In genomic region chr7:19279581-19280114, GRCm38 (mm10) we compare ENCODE assay signal across 10 mouse cellular contexts. TPM values are rescaled to one million over a fixed set of nuclear protein-coding genes. Genes with fewer than 3 reads are reported as not detected.
DNase-seq lines count a peak whose midpoint lies in the region; ATAC-seq and TF ChIP-seq lines count a peak whose summit lies in the region.
"Had no signal": no experiment of that assay in that cellular context is flagged by ENCODE, and none has a peak within 500 bp of the region (broad histone marks: within the 10 kb centered on the region; RNA-seq: fewer than 3 reads in every experiment).

Ppm1n (minus strand) TSS chr7:19280064.

- H3K4me1 ChIP-seq in kidney, embryonic 14.5 days (ENCODE audit: control insufficient read depth, insufficient read depth, low read length): peaks cover 9% of the 10 kb centered on the region; the same call in 1 of the 2 replicates
- H3K4me1 ChIP-seq in embryonic facial prominence, embryonic 10.5 days: peaks cover 28% of the 10 kb centered on the region
- H3K4me1 ChIP-seq in intestine, postnatal 0 days (replicated peaks; ENCODE audit: control insufficient read depth, insufficient read depth, low read length): no peaks in the 10 kb centered on the region; the same call in 1 of the 2 replicates
- H3K4me1 ChIP-seq in neural tube, embryonic 13.5 days (replicated peaks): peaks cover 27% of the 10 kb centered on the region

- no peak for ATAC-seq in kidney, embryonic 14.5 days (ENCODE audit: low FRiP score, low TSS enrichment)
- ATAC-seq in intestine, postnatal 0 days: no peak
- no peak for ATAC-seq in neural tube, embryonic 13.5 days (ENCODE audit: low read depth)
- ATAC-seq: Patski had no signal

- H3K4me3 ChIP-seq in kidney, embryonic 14.5 days (ENCODE audit: low read length): peak within 1 kb of the TSS; percentile 29
- H3K4me3 ChIP-seq in embryonic facial prominence, embryonic 10.5 days: peak within 1 kb of the TSS; percentile 51
- H3K4me3 ChIP-seq in intestine, postnatal 0 days (ENCODE audit: low read depth, low read length): peak within 1 kb of the TSS; percentile 33
- H3K4me3 ChIP-seq in neural tube, embryonic 13.5 days: peak within 1 kb of the TSS; percentile 32

- H3K9ac ChIP-seq in kidney, embryonic 14.5 days (ENCODE audit: low read depth, low read length): no peak within 1 kb of the TSS
- H3K9ac ChIP-seq in intestine, postnatal 0 days (ENCODE audit: low read depth, low read length): no peak within 1 kb of the TSS
- peak within 1 kb of the TSS; percentile 55; the same call in 1 of the 2 replicates for H3K9ac ChIP-seq in neural tube, embryonic 13.5 days

- under 1% methylated on average over 40 of the region's 46 CpGs for WGBS in kidney, embryonic 14.5 days
- under 1% methylated on average over 46 of the region's 46 CpGs for WGBS in embryonic facial prominence, embryonic 10.5 days
- under 1% methylated on average over 46 of the region's 46 CpGs for WGBS in intestine, postnatal 0 days
- WGBS in neural tube, embryonic 13.5 days: under 1% methylated on average over 43 of the region's 46 CpGs

- peaks cover 50% of the 10 kb centered on the region for H3K27me3 ChIP-seq in kidney, embryonic 14.5 days (ENCODE audit: control insufficient read depth, insufficient read depth, low read length)
- peaks cover 81% of the 10 kb centered on the region for H3K27me3 ChIP-seq in embryonic facial prominence, embryonic 10.5 days (replicated peaks; ENCODE audit: low read depth, poor library complexity, severe bottlenecking)
- H3K27me3 ChIP-seq in intestine, postnatal 0 days (replicated peaks; ENCODE audit: control insufficient read depth, insufficient read depth, low read length): peaks cover 42% of the 10 kb centered on the region
- peaks cover 47% of the 10 kb centered on the region for H3K27me3 ChIP-seq in neural tube, embryonic 13.5 days

- DNase-seq in kidney, postnatal 14 days: no peak
- peak; percentile 56 for DNase-seq in embryonic facial prominence, embryonic 10.5 days (ENCODE audit: low spot score)
- no peak for DNase-seq in ovary, postnatal 14 days (ENCODE audit: low spot score)
- no peak for DNase-seq in left cerebral cortex, adult 11 months (ENCODE audit: low spot score)
- DNase-seq in gastrocnemius, postnatal 4 days (ENCODE audit: low spot score in 2 of 2): no peak

- H3K36me3 ChIP-seq in kidney, embryonic 14.5 days (ENCODE audit: control insufficient read depth, insufficient read depth, low read length): no peaks in the 10 kb centered on the region
- no peaks in the 10 kb centered on the region for H3K36me3 ChIP-seq in embryonic facial prominence, embryonic 10.5 days (replicated peaks)
- H3K36me3 ChIP-seq in intestine, postnatal 0 days (ENCODE audit: control insufficient read depth, insufficient read depth): no peaks in the 10 kb centered on the region
- no peaks in the 10 kb centered on the region for H3K36me3 ChIP-seq in neural tube, embryonic 13.5 days

- peak within 1 kb of the TSS; percentile 44 for H3K4me2 ChIP-seq in kidney, embryonic 14.5 days (replicated peaks; ENCODE audit: low read depth, low read length)
- peak within 1 kb of the TSS; percentile 60 for H3K4me2 ChIP-seq in intestine, postnatal 0 days (replicated peaks; ENCODE audit: low read depth)
- peak within 1 kb of the TSS; percentile 48 for H3K4me2 ChIP-seq in neural tube, embryonic 13.5 days

- H3K27ac ChIP-seq in kidney, embryonic 14.5 days (ENCODE audit: low read depth, low read length): no peak within 1 kb of the TSS
- no peak within 1 kb of the TSS for H3K27ac ChIP-seq in embryonic facial prominence, embryonic 10.5 days (replicated peaks)
- no peak within 1 kb of the TSS for H3K27ac ChIP-seq in intestine, postnatal 0 days (ENCODE audit: low read depth, low read length)
- no peak within 1 kb of the TSS for H3K27ac ChIP-seq in neural tube, embryonic 13.5 days (replicated peaks)
- H3K27ac ChIP-seq: macrophage had no signal

- peak; percentile 33 for TF ChIP-seq CTCF in intestine, postnatal 0 days (IDR thresholded peaks at IDR 0.05; ENCODE audit: low read depth)

- no peaks in the 10 kb centered on the region for H3K9me3 ChIP-seq in kidney, embryonic 14.5 days (ENCODE audit: control insufficient read depth, low read length)
- H3K9me3 ChIP-seq in embryonic facial prominence, embryonic 10.5 days: no peaks in the 10 kb centered on the region
- no peaks in the 10 kb centered on the region for H3K9me3 ChIP-seq in intestine, postnatal 0 days (ENCODE audit: control insufficient read depth)
- no peaks in the 10 kb centered on the region for H3K9me3 ChIP-seq in neural tube, embryonic 13.5 days

RNA-seq across cellular contexts. Expression of gene Ppm1n, which starts in this region (rescaled TPM):
- polyA plus RNA-seq in kidney, embryonic 14.5 days (2014; fragmentation: Nextera tagmentation; extraction: Ambion mirVana): not detected in 2 replicates
- polyA plus RNA-seq in embryonic facial prominence, embryonic 10.5 days (2016; fragmentation: Nextera tagmentation; extraction: Ambion mirVana): 0.25 TPM in 1 of 2 replicates, not detected in the other
- 0.12 and 0.14 TPM in 2 replicates for polyA plus RNA-seq in intestine, postnatal 0 days (2015; fragmentation: Nextera tagmentation; extraction: Ambion mirVana)
- polyA plus RNA-seq in neural tube, embryonic 13.5 days (2015; fragmentation: Nextera tagmentation; extraction: Ambion mirVana): 0.41 and 0.59 TPM in 2 replicates
- total RNA-seq in gastrocnemius, postnatal 4 days (2021): not detected
- polyA plus RNA-seq: macrophage had no signal

Comparison
In these comparisons a context has a peak if more than half of its experiments do, and no peak if none do; other contexts are left out.
1. Peak in DNase-seq and H3K4me3 ChIP-seq in embryonic facial prominence, embryonic 10.5 days; RNA of the gene not detected or under 1 TPM.